Mouse (Mus musculus): Measurements from ENCODE around the gene Dapp1.

GRCm38 (mm10) chr3:137991183-137991582 is 9.8 kb upstream of the Dapp1 start:
- TF ChIP-seq CTCF (IDR thresholded peaks at IDR 0.05; ENCODE audit: extremely low read depth, insufficient read length, insufficient replicate concordance, low read depth, low read length) (peak; percentile 96), POLR2A (IDR thresholded peaks at IDR 0.05; ENCODE audit: low read depth, low read length) (no peak)
